Mouse (Mus musculus): ENCODE results near the gene Trmu.
A peak's percentile ranks its signal among the peaks of the same experiment; 100 is the strongest.

The Trmu gene

GRCm38 (mm10) chr15:85897113-85897512, 18.0 kb downstream of the Trmu start:
- DNase-seq (ENCODE audit: low spot score) = no peak

DNA sequence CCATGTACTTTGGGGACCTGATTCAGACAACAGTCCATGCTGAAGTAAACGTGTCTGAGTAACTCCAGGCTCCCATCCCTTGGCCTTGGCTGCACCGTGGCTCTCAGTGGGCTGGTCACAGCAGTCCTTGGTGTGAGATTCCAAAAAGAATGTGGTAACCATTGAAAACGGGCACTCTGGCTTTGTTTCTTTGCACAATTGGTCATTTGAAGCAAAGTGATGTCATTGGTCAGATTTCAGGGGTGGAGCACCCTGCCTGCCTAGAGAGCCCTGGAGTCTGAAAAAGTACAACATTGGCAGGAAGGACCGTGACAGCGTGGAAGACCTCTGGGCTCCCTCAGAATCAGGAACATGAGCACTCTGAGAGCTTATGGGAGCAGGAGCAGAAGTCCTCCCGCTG, 20.3 kb downstream of the Trmu start:
- no peak for DNase-seq (ENCODE audit: low spot score)

DNA sequence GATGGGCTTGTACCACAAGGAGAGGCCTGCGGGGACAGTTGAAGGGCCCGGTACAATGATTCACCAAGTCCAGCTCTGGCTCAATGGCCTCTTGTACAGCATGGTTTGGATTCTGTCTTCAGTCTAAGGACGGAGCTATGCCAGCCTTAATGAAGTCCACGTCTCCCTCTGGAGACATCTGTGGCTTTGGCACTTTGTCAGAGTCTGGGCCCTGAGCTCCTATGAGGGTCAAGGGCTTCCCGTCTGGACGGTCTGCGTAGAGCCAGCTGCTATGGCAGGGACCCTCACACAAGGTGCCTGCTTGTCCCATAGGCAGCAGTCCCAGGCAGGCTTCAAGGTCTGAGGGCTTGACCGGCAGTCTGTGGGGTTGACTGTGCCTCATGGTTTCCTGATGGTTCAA, 21.2 kb downstream of the Trmu start:
- no peak for DNase-seq (ENCODE audit: low spot score)

DNA sequence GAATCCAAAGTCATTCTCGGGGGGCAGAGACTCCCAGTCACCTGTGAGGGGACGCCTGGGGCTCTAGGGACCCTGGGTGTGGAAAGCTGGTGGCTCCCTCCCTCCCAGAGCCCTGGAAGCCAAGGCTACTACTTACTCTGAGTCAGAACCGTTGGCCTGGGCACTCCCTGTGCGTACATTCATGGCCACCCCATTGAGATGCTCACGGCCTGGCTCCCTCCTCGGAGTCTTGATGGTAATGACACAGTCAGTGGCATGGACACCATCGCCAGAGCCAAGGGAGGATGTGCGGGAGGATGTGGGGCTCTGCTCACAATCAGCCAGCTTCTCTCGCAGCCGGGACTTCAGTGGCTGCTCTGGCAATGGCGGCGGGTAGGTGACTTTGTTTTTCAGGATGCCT, 21.7 kb downstream of the Trmu start:
- DNase-seq (ENCODE audit: low spot score) = no peak

- no peak for DNase-seq (ENCODE audit: low spot score)
Observed at GRCm38 (mm10) chr15:85902505-85902904, 23.4 kb downstream of the Trmu start.

DNA sequence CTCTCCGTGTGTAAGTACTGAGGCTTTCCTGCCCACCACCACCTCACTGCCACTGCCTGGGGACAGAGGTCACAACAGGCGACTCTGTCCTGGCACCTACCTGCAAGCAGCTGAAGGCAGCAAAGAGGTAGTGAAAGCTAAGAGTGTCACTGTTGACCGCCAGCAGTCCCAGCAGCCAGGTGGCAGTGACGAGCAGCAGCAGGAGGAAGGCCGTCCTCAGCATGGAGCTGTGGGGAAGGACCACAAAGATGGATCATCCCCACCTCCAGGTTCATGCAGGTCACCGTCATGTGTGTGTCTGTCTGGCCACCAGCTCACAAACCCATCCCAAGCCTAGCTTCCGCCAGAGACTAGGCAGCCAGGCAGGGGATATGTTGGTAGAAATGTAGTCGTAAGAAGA, 24.7 kb downstream of the Trmu start:
- no peak for DNase-seq (ENCODE audit: low spot score)

DNA sequence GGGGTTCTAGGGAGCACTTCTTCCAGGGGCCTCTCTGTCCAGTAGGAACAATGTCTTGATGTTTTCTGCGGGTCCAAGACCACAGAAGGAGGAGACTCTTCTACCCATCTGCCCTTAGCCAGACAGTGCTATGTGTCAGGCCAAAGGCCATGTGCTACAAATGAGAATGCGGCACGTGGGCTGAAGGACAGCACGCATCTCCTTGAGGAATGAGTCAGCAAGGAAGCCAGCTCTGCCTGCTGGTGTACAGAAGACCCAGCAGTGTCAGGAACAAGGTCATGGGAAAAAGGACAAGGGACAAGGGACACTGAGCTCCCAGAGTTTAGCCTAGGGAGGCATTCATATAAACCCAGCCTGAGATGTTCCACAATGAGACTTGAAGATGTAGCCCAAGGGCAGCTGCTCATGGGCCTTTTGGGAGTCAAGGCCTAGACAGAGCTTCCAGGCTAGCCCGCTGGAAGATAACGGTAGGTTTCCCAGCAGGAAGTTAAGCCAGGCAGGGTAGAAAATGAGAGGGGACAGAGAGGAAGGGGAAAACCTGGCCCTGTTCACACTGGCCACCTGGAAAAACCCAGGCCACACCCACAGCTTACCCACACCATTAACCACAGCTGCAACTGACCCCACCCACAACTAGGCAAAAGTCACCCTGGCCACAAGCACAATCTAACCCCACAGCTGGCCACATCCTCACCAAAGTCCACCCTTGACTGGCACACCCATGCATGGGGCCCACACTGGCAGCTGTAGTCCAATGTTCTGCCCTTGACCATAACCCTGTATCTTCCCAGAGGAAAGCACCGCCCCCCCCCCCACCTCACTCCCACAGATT, 29.8 kb downstream of the Trmu start:
- DNase-seq (ENCODE audit: low spot score) = no peak

- DNase-seq (ENCODE audit: low spot score) = no peak
Observed at GRCm38 (mm10) chr15:85909492-85909829, 30.3 kb downstream of the Trmu start.

- peak; percentile 62 for DNase-seq (ENCODE audit: low spot score)
Observed at GRCm38 (mm10) chr15:85909931-85910330, 30.8 kb downstream of the Trmu start.

GRCm38 (mm10) chr15:85913605-85914004, 34.5 kb downstream of the Trmu start:
- DNase-seq (ENCODE audit: low spot score) = peak; percentile 74

- no peak for DNase-seq (ENCODE audit: low spot score)
Observed at GRCm38 (mm10) chr15:85919191-85919891, 40.2 kb downstream of the Trmu start.

GRCm38 (mm10) chr15:85919892-85920248, 40.8 kb downstream of the Trmu start:
- DNase-seq (ENCODE audit: low spot score) = no peak

- no peak for DNase-seq (ENCODE audit: low spot score)
Observed at GRCm38 (mm10) chr15:85921855-85922254, 42.7 kb downstream of the Trmu start.

- DNase-seq (ENCODE audit: low spot score) = no peak
Observed at GRCm38 (mm10) chr15:85928161-85928560, 49.0 kb downstream of the Trmu start.

GRCm38 (mm10) chr15:85935627-85936049, 56.5 kb downstream of the Trmu start:
- no peak for DNase-seq (ENCODE audit: low spot score)

Measured in ovary, postnatal 14 days (tissue).